Mouse (Mus musculus): Measurements from ENCODE around the gene Ccr9. TPM values are rescaled to one million over a fixed set of nuclear protein-coding genes. Genes with fewer than 3 reads are reported as not detected.
"Not testable (repeated sequence)": the region's sequence is repeated elsewhere in the genome, so short reads cannot be mapped to it uniquely, and the experiment has no call there.

Gene Ccr9
- polyA plus RNA-seq, 1 experiment from 2014 or later, result 0.36 TPM

GRCm38 (mm10) chr9:123659986-123660676, 18.1 kb upstream of the Ccr9 start:
- not testable (repeated sequence) for H3K27me3 ChIP-seq; H3K4me3 ChIP-seq (replicated peaks); ATAC-seq; H3K9me3 ChIP-seq; H3K36me3 ChIP-seq; H3K4me2 ChIP-seq (replicated peaks); H3K4me1 ChIP-seq (replicated peaks); H3K27ac ChIP-seq; H3K9ac ChIP-seq (replicated peaks)
- WGBS, result 85% methylated on average over 18 of the region's 18 CpGs

- no peaks in the 10 kb centered on the region for H3K36me3 ChIP-seq
- no peak for ATAC-seq
- no peak overlapping the region for H3K9ac ChIP-seq (replicated peaks)
- H3K4me1 ChIP-seq (replicated peaks), result no peaks in the 10 kb centered on the region
- no peak overlapping the region for H3K4me2 ChIP-seq (replicated peaks)
- H3K27ac ChIP-seq, result no peak overlapping the region
- no peaks in the 10 kb centered on the region for H3K9me3 ChIP-seq
- no peaks in the 10 kb centered on the region for H3K27me3 ChIP-seq
- H3K4me3 ChIP-seq (replicated peaks), result no peak overlapping the region
- WGBS, result 58% methylated on average over 5 of the region's 5 CpGs
These were observed 12.6 kb upstream of the Ccr9 start for GRCm38 (mm10) chr9:123665645-123666044.

GRCm38 (mm10) chr9:123679198-123679597, 959 bp downstream of the Ccr9 start:
- Histone ChIP-seq H3K27ac (no peak overlapping the region), H3K4me1 (replicated peaks) (peaks cover 11% of the 10 kb centered on the region), H3K27me3 (peaks cover 59% of the 10 kb centered on the region), H3K9me3 (no peaks in the 10 kb centered on the region), H3K36me3 (no peaks in the 10 kb centered on the region), H3K4me3 (replicated peaks) (peak overlapping the region; percentile 47; the same call in 1 of the 2 replicates), H3K4me2 (replicated peaks) (peak overlapping the region; percentile 75), H3K9ac (replicated peaks) (no peak overlapping the region)
- WGBS, result 33% methylated on average over 2 of the region's 2 CpGs
- ATAC-seq, result no peak

- Histone ChIP-seq H3K27ac (no peak overlapping the region), H3K36me3 (no peaks in the 10 kb centered on the region), H3K4me2 (replicated peaks) (no peak overlapping the region), H3K4me1 (replicated peaks) (peaks cover 3% of the 10 kb centered on the region), H3K9ac (replicated peaks) (no peak overlapping the region), H3K27me3 (peaks cover 24% of the 10 kb centered on the region), H3K9me3 (no peaks in the 10 kb centered on the region), H3K4me3 (replicated peaks) (no peak overlapping the region)
- WGBS, result 57% methylated on average over 3 of the region's 3 CpGs
- no peak for ATAC-seq
These were observed 5.5 kb downstream of the Ccr9 start for GRCm38 (mm10) chr9:123683704-123684103.

- no peak overlapping the region for H3K4me2 ChIP-seq (replicated peaks)
- H3K27ac ChIP-seq, result no peak overlapping the region
- no peaks in the 10 kb centered on the region for H3K4me1 ChIP-seq (replicated peaks)
- H3K4me3 ChIP-seq (replicated peaks), result no peak overlapping the region
- WGBS, result 56% methylated on average over 5 of the region's 5 CpGs
- no peak for ATAC-seq
- H3K27me3 ChIP-seq, result peaks cover under 1% of the 10 kb centered on the region; the same call in 1 of the 2 replicates
- no peaks in the 10 kb centered on the region for H3K36me3 ChIP-seq
- H3K9ac ChIP-seq (replicated peaks), result no peak overlapping the region
- no peaks in the 10 kb centered on the region for H3K9me3 ChIP-seq
These were observed 8.0 kb downstream of the Ccr9 start for GRCm38 (mm10) chr9:123686206-123686605.

- no peaks in the 10 kb centered on the region for H3K27me3 ChIP-seq
- no peak for ATAC-seq
- no peak overlapping the region for H3K4me3 ChIP-seq (replicated peaks)
- H3K36me3 ChIP-seq, result peaks cover 14% of the 10 kb centered on the region
- no peak overlapping the region for H3K9ac ChIP-seq (replicated peaks)
- no peak overlapping the region for H3K27ac ChIP-seq
- no peak overlapping the region for H3K4me2 ChIP-seq (replicated peaks)
- H3K9me3 ChIP-seq, result no peaks in the 10 kb centered on the region
- WGBS, result 75% methylated on average over 1 of the region's 1 CpGs
- no peaks in the 10 kb centered on the region for H3K4me1 ChIP-seq (replicated peaks)
These were observed 10.0 kb downstream of the Ccr9 start for GRCm38 (mm10) chr9:123688227-123688626.

- 93% methylated on average over 3 of the region's 3 CpGs for WGBS
- Histone ChIP-seq H3K9me3 (no peaks in the 10 kb centered on the region), H3K4me3 (replicated peaks) (no peak overlapping the region), H3K9ac (replicated peaks) (no peak overlapping the region), H3K4me1 (replicated peaks) (no peaks in the 10 kb centered on the region), H3K27ac (no peak overlapping the region), H3K4me2 (replicated peaks) (no peak overlapping the region), H3K27me3 (no peaks in the 10 kb centered on the region), H3K36me3 (peaks cover 36% of the 10 kb centered on the region)
- no peak for ATAC-seq
These were observed 17.5 kb downstream of the Ccr9 start for GRCm38 (mm10) chr9:123695634-123696302.

- Histone ChIP-seq H3K4me1 (replicated peaks) (no peaks in the 10 kb centered on the region), H3K36me3 (peaks cover 47% of the 10 kb centered on the region), H3K27me3 (no peaks in the 10 kb centered on the region), H3K4me3 (replicated peaks) (no peak overlapping the region), H3K9ac (replicated peaks) (no peak overlapping the region), H3K4me2 (replicated peaks) (no peak overlapping the region), H3K9me3 (no peaks in the 10 kb centered on the region), H3K27ac (no peak overlapping the region)
- no peak for ATAC-seq
- 94% methylated on average over 5 of the region's 5 CpGs for WGBS
These were observed 23.6 kb downstream of the Ccr9 start for GRCm38 (mm10) chr9:123701822-123702221.

- Histone ChIP-seq H3K9me3 (no peaks in the 10 kb centered on the region), H3K36me3 (peaks cover 40% of the 10 kb centered on the region), H3K4me2 (replicated peaks) (no peak overlapping the region), H3K27ac (no peak overlapping the region), H3K27me3 (no peaks in the 10 kb centered on the region), H3K4me1 (replicated peaks) (no peaks in the 10 kb centered on the region), H3K4me3 (replicated peaks) (no peak overlapping the region), H3K9ac (replicated peaks) (no peak overlapping the region)
- no peak for ATAC-seq
- WGBS, result 58% methylated on average over 2 of the region's 2 CpGs
These were observed 31.0 kb downstream of the Ccr9 start for GRCm38 (mm10) chr9:123709226-123709625.

- ATAC-seq, result no peak
- no peak overlapping the region for H3K9ac ChIP-seq (replicated peaks)
- peaks cover 19% of the 10 kb centered on the region for H3K4me1 ChIP-seq (replicated peaks)
- H3K9me3 ChIP-seq, result no peaks in the 10 kb centered on the region
- no peaks in the 10 kb centered on the region for H3K27me3 ChIP-seq
- WGBS, result 88% methylated on average over 2 of the region's 2 CpGs
- H3K4me3 ChIP-seq (replicated peaks), result no peak overlapping the region
- peaks cover 25% of the 10 kb centered on the region for H3K36me3 ChIP-seq
- H3K27ac ChIP-seq, result no peak overlapping the region
- H3K4me2 ChIP-seq (replicated peaks), result no peak overlapping the region
These were observed 34.9 kb downstream of the Ccr9 start for GRCm38 (mm10) chr9:123713111-123713510.

- H3K4me1 ChIP-seq (replicated peaks), result peaks cover 19% of the 10 kb centered on the region
- H3K27me3 ChIP-seq, result no peaks in the 10 kb centered on the region
- no peak overlapping the region for H3K27ac ChIP-seq
- no peak overlapping the region for H3K9ac ChIP-seq (replicated peaks)
- H3K9me3 ChIP-seq, result no peaks in the 10 kb centered on the region
- ATAC-seq, result no peak
- H3K4me3 ChIP-seq (replicated peaks), result peak overlapping the region; percentile 63
- peak overlapping the region; percentile 76 for H3K4me2 ChIP-seq (replicated peaks)
- 76% methylated on average over 3 of the region's 3 CpGs for WGBS
- H3K36me3 ChIP-seq, result peaks cover 9% of the 10 kb centered on the region
These were observed 38.1 kb downstream of the Ccr9 start for GRCm38 (mm10) chr9:123716301-123716700.

GRCm38 (mm10) chr9:123717186-123718008, 39.2 kb downstream of the Ccr9 start, which contains the start of gene Lztfl1:
Lztfl1 (minus strand) TSS chr9:123717697.
- ATAC-seq, result peak; percentile 100
- H3K27ac ChIP-seq, result peak within 1 kb of the TSS; percentile 53
- H3K9me3 ChIP-seq, result no peaks in the 10 kb centered on the region
- H3K4me2 ChIP-seq (replicated peaks), result peak within 1 kb of the TSS; percentile 76
- H3K36me3 ChIP-seq, result peaks cover under 1% of the 10 kb centered on the region; the same call in 1 of the 2 replicates
- H3K27me3 ChIP-seq, result no peaks in the 10 kb centered on the region
- under 1% methylated on average over 55 of the region's 55 CpGs for WGBS
- H3K4me1 ChIP-seq (replicated peaks), result peaks cover 19% of the 10 kb centered on the region
- H3K4me3 ChIP-seq (replicated peaks), result peak within 1 kb of the TSS; percentile 63
- H3K9ac ChIP-seq (replicated peaks), result peak within 1 kb of the TSS; percentile 69
